Mouse (Mus musculus) neural tube, embryonic 10.5 days (tissue): ENCODE results near the gene Fam13c.

Experiments
- DNase-seq: peaks from one replicate; pipeline ENCODE4 v3.0.0-alpha.2; 2017; ENCODE audit warnings: low spot score; ENCODE audit errors: extremely low spot score

Fam13c gene

DNA sequence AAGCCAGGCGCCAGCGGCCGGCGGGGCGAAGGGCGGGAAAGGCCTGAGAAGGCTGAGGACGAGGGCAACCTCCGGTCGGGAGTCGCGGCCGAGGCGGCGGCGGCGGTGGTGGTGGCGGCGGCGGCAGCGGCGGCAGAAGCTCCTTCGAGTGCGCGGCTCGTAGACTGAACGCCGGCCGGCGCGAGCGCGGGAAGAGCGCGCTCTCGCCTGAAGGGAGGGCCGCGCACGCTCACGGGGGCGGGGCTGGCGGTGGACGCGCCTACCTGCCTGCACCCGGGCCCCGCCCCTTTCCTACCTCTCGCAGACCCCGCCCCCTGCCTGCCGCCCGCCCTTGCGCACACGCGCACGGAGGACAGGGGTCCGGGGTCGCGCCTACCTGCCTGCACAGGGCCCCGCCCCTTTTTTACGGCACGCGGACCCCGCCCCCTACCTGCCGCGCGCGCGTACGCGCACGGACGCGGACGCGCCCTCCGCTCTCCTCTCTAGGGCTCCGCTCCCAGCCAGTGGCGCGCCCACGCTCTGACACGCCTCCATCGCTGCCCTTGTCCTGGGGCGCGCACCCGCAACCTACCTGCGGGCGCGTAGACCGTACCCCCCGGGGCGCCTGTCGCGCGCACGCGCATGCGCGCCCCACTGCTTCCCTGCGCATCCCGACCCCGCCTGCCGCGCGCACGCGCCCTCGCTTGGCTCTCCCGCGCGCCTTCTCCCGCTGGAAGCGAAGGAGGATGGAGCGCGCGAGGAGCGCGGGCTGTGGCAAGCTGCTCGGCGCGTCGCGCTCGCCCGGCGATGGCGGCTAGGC, 159.0 kb downstream of the Fam13c start:
- DNase-seq, result peak; percentile 83

DNA sequence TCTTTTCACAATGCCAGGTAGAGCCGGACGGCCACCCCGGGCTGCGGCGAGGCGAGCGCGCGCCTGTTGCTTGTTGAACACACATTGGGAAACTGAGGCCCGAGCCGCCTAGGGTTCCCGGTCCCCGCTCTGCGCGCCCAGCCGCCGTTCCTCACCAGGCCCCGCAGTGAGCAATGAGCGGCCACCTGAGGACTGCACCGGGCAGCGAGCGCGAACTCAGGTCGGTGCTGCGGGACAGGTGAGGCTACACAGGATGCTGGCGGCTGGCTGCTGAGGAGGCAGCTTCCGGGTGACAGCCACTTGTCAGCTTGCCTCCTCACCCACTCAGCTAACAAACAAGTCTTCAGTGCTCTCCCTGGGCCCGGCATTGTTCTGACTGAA, 159.6 kb downstream of the Fam13c start:
- no peak for DNase-seq
